Mouse (Mus musculus) layer of hippocampus, postnatal 25 days (tissue): Measurements from ENCODE around the gene Gorasp2. TPM values are rescaled to one million over a fixed set of nuclear protein-coding genes. Genes with fewer than 3 reads are reported as not detected.

ENCODE experiments used
- DNase-seq, 2 experiments: peaks; one replicate each; pipeline ENCODE4 v3.0.0; 2022; ENCODE audit warnings: mixed read lengths in 2 of 2, low spot score in 1 of 2; ENCODE audit errors: extremely low spot score in 1 of 2
- total RNA-seq, 2 experiments: library from RNA; stranded (reverse); gene quantifications; 2 replicates each; pipeline ENCODE4 v1.2.3; 2021

Gene Gorasp2
- total RNA-seq, 2 experiments from 2014 or later = 108 to 113 TPM

DNA sequence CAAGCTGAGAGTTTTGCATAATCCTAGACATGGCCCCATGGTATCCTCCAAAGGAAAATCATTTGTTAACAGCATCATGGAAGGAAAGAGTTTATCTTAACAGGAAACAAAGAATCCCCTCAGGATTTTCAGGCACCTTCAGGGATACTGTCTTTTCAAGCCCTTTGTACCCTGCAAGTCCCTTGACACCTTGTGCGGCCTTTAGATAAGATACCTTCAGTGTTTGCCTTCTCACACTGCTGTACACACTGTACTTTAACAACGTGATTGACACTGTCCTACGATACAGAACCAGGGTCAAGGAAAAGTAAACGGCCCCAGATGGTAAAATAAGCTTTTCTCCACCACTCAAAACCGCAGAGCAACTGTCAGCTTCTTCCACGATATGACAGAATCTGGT lies 9.6 kb upstream of the Gorasp2 start:
- DNase-seq = no peak

DNA sequence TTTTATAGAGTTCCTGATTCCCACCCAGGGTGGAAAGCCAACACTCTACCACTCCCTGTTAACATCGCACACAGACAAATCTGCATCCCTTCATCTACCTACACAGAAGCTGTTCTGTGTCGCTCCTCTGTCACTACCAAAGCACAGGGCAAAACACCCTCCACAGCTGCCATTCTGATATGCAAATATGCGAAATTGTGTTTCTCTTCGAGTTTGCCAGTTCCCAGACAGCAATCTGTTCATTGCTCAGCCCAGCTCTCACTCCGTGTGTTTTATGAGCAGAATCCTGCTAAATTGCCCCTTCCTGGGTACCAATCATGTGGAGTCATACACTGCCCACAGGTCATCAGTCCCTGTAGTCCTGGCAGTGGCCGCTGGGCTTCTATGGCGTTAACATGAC lies 4.3 kb upstream of the Gorasp2 start:
- DNase-seq = no peak

DNA sequence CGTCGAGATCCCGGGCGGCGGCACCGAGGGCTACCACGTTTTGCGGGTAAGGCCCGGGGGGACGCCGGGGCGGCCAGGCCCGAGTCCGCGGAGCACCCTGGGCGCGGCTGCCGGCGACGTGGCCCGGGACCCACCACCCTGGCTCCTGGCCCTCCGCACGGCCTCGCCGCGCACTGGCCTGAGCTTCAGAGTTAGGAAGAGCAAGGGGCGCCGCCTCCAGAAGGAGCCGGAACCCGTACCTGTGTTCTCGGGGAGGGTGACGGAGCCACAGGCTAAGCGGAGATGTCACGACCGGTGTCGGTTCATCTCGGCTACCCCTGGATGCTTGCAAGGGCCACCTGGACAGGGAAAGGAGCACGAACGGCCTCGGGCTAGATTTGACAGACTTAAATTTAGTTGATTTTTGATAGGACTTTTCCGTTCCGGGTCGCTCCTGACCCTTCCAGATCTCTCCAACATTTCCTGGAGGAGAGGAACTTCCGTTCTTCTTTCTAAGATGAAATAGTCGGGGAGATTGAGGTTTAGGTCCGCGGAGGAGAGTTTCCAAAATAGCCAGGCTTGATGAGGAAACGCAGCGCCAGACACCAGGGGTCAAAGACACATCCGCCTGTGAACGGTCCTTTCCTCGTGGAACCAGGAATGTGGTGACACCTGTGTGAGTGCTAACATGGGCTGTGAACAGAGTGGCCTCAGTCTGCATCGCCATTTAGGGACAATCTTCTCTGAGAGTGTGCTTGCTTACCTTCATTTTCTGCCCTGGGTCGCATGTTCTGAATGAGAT lies 529 bp downstream of the Gorasp2 start, which contains the start of gene Gm26558:
Gm26558 (minus strand) TSS at position 394 of the 781 bp plus-strand sequence.
- DNase-seq = no peak

DNA sequence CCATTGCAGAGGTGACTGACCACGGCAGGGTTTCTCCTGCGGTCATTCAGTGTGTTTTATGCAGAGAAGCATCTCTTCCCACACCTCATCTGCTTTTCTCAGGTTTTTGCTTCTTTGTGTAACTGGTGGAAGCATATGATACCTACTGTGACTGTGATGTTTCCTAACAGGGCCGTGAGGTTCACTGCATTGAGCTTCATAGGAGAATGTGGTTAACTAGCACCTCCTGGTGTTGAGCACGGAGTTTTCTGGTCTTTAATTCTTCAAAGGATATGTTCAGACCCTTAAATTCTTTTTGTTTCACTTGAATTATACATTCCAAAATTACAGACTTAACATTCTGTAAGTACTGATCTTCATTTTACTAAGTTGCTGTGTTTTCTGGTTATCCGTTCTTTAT lies 2.4 kb downstream of the Gorasp2 start:
- no peak for DNase-seq

DNA sequence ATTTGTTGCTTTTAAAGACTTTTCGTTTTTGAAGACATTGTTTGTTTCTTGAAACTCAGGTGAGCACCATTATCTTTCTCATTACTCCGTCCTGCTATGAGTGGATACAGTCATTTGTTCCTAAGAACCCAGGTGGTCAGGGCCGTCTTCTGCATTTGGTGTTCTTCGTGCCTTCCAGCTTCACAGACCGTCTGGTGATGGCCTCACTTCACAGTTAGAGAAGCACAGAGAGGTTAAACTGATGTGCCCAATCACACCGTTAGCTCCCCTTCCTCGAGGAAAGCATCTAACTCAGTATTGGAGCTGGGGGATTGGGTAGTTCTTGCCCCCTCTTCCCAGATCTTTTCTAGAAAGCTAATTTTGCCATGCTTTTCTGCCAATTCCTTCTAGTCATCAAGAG lies 5.6 kb downstream of the Gorasp2 start:
- DNase-seq = no peak

DNA sequence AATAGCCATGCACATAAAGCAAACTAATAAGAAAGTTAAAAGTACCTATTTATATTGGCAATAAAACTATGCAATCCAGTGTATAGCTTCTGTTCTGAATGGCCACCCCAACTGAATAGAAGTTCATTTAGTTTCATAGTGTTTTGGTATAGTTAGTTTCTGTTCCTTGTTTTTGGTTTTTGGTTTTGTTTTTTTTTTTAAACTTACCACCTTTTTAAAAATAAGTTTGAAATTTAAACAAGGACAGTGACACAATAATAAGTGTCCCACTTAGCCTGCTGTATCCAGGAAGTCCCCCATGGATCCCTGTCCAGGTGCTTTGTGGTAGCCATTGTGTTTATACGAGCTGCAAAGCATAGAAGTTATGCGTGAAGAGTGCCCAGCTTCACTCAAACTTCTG lies 7.9 kb downstream of the Gorasp2 start:
- DNase-seq = no peak

DNA sequence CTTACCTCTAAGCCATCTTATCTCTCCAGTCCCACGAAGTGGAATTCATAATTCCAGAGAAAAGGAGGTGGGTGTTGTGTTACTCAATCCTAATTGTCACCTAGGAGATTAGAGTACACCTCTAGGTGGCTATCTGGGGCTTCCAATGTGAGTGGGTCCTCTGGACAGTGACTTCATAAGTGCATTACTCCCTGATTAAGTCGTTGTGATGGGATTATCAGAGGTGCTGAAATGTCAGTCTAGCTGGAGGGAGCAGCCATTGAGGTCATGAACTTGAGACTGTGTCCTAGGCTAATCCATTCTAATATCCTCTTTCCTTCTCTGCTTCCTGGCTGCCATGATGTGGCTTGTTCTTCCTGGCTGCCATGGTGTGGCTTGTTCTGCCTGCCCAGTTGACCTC lies 8.5 kb downstream of the Gorasp2 start:
- DNase-seq = no peak

DNA sequence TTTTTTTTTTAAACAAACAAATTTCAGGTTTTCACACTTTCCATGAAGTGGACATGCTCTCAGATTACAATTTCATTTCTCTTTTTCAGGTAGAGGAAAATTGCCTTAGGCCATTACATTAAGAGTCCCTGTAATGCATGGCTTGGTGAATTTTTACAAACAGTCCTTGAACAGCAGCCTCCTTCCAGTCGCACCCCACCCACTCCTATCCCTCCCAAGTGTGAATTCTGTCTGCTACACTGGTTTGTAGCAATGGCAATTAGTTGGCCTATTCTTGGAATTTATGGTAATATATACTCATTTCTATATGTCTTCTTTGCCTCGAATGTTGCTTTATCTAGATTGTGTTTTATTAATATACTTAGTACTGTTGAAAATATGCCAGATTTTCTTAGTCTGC lies 11.1 kb downstream of the Gorasp2 start:
- no peak for DNase-seq

DNA sequence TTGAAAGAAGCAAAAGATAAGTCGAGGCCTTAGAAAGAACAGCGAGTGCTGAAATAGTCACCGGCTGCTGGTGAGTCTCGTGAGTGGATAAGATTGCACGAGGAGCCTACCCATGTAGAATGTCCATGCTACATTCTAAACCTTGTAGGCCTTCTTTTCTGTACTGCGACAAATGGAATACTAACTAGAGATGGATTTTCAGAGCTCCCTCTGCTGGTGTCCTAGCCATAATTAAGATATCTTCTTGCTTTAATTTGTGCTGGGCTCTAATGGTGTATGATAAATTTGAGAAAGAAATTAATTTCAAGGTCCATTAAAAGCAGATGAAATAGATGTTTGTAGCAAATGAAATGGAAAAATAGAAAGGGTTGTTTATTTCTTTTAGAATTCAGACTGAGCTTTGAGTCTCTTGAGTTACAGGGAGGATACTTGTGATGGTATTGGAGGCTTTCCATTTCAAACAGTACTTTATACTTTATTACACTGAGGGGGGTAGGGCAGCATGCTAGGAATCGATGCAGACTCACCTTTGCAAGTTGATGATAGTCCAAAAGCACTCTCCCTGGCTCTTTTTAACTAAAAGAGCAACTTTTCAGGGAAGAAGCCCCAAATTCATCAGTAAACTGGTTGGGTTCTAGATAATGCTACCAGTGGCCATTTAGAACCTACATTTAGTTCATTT lies 12.2 kb downstream of the Gorasp2 start:
- DNase-seq = no peak

DNA sequence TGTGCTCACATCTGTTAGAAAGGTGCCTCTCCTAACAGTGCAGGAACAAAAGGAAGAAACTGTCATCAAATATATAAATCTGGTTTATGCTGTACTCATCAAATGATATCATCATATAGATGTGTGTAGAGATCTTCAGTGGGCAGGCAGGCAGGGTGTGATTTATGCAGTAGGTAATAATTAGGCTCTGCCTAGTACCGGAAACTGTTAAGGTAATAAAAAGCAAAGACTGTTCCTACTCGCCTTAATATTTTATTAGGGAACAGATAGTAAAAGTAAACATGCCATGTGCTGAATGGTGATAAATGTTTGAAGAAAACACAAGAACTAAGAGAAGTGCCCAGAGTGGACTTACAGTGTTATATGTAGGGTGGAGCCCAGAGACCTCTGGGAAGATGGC lies 20.9 kb downstream of the Gorasp2 start:
- DNase-seq = no peak

DNA sequence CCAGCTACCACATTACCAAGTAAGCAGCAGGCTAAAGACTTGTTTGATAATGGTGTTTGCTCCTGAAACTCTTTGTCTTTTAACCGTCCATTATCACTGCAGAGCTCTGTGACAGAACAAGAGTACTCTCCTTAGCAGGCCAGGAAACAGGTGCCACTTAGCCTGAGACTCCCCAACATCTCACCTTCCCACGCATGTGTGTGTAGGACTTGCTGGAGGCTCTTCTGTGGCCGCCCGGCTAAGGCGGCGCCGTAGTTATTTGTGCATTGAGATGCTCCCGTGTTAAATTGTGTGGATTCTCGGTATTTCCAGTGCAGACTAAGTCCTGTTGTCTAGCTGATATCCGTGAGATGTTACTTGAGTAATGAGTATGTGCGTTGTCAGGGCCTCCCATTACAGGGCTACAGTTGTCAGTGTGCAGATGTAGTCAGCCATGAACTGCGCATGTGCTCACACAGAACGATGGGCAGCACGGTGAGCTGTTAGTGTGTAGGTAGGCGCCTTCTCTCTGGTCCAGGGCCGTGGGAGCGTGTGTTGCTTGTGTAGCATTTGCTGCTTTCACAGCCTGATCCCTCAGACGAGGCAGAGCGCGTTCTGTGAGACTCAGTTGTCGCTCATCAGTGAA lies 27.2 kb downstream of the Gorasp2 start:
- DNase-seq = no peak

DNA sequence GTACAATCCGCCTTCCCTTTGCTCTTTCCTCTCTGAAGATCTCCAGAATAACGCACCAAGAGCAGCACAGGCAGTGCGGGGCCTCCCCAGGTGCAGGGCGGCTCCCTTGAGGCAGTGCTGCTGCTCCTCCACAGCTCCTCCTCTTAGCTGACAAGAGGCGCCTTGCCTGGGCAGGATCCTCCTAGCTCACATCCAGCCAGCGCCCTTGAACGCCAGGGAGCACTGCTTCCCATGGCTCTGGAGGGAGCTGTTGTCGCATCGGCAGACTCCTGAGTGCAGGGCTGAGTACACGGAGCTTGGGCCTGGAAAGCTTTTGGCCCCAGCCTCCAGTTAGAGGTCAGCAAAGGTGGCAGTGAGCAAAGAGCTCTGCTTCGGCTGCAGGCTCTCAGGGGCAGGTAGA lies 28.8 kb downstream of the Gorasp2 start:
- no peak for DNase-seq

DNA sequence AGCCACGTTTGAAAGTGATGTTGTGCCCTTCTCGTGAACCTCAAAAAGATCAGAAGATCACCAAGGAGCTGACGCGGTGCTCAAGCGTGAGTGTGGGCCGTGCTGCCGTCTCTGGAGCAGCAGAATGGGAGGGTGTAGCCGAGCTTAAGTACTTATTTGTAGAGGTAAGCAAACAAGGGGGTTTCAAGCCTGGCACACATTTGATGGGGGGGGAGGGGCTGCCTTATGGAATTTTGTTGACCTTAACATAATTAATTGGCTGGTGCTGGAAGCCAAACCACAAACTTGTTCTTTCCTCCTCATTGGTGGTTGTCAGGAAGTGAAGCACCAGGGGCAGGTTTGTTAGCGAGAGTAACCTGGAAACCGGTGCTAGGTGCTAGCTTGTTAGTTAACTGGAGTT lies 34.3 kb downstream of the Gorasp2 start:
- no peak for DNase-seq

DNA sequence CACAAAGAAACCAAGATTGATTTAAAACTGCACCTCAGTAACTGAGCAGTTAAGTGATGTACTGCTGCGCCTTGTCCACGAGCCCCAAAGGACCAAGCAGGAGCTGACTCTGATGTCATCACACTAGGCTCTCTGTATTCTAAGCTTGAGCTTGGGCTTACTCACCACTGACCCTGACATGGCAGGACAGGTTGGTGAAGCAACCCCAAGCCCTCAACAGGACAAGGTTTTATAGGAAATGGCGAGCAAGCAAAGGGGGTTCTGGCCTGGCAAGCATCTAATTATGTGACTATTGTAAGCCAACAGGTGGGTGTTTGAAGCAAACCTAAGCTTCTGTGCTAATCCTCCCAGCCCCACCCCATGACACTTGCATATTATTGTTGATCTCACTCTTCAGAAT lies 39.5 kb downstream of the Gorasp2 start:
- DNase-seq = no peak

DNA sequence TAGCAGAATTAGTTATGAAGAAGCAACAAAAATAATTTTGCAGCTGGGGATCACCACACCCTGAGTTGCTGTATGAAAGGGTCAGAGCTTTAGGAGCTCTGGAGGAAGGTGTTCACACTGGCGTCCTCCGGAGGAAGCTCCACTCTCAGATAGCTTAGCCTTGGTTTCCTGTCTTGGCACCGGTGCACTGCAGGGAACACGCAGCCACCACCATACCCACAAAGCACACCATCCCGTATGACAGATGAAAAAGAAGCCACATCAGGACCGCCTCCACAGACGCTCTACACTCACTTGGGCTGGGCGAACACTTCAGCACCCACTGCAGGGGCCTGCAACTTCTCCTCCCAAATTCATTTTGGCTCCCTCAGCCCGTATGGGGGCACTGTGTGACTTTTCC lies 40.2 kb downstream of the Gorasp2 start:
- no peak for DNase-seq

DNA sequence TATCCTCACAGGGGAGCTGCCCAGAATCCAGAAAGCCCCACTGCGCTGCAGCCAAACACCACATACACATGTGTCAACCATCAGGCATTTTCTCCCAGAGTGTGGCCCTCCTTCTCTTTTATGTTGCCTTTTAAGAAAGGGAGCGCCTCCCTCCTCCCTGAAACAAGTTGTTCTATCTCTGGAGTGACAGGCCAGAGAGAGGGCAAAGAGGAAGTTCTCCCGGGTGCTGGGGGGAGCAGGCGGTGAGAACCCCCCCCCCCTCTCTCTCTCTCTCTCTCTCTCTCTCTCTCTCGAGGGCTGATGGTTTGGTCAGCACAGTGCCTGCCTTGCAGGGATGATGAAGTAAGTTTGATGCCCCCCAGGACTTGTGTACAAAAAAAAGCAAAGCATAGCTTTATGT lies 41.0 kb downstream of the Gorasp2 start:
- no peak for DNase-seq

DNA sequence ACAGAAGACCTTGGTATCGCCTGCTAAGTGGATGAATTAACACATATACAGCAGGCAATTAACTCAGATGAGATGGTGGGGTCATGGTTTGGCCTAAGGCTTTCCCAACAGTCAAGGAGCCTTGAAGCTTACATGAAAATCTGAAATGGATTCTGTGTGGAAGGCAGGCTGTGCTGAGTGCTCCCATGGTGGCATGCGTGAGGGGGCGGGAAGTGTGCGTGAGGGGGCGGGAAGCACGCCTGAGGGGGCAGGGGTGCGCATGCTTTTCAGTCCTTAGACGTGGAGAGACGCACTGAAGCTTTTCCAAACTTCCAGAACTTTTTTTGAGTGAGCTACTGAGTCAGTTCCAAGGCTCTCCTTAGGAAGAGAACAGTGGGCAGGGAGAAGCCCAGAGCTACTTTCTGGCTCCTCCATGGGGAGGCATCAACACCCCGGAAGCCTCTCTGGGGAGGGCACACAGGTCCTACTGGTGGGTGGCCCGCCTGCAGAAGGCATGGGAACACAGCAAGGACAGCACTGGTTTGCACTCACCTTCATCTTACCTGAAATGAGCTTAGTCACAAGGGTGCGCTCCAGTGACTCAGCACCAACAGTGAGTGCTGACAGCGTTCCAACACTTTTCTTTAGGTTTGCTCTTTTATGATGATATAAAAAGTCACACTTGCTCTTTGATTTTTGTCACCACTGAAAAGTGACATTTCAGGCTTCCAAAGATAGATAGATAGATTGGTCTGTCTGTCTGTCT lies 47.8 kb downstream of the Gorasp2 start:
- DNase-seq = no peak

DNA sequence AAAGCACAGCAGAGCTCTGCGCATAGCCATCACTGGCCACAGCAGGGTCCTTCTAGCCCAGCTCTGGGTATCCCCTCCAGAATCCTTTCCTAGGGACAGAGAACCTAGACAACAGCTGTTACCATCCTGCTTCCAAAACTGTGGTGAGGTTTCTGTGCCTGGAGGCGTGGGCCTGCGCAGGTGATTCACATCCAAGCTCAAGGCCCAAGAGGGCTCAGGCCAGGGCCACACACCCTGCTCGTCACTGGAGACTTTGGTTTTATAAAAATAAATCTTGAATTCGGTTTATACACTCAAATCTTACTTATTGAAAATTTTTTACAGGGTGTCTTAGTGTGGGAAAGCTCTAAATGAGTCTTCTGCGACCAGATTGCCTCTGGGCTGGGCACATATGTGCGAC lies 48.9 kb downstream of the Gorasp2 start:
- no peak for DNase-seq

DNA sequence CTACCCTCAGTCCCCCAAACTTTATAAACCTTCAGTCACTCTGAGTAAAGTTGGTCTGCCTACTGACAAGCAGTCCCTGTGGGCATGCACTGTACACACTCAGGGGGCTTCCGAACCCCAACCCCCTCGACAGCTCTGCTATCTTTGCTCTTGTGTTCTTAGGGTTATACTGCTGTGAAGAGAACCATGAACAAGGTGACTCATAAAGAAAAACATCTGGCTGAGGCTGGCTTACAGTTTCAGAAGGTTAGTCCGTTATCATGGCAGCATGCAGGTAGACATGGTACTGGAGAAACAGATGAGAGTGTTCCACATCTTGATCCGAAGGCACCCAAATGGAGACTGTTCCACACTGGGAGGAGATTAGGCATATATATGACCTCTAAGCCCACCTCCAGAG lies 49.5 kb downstream of the Gorasp2 start:
- DNase-seq = no peak

DNA sequence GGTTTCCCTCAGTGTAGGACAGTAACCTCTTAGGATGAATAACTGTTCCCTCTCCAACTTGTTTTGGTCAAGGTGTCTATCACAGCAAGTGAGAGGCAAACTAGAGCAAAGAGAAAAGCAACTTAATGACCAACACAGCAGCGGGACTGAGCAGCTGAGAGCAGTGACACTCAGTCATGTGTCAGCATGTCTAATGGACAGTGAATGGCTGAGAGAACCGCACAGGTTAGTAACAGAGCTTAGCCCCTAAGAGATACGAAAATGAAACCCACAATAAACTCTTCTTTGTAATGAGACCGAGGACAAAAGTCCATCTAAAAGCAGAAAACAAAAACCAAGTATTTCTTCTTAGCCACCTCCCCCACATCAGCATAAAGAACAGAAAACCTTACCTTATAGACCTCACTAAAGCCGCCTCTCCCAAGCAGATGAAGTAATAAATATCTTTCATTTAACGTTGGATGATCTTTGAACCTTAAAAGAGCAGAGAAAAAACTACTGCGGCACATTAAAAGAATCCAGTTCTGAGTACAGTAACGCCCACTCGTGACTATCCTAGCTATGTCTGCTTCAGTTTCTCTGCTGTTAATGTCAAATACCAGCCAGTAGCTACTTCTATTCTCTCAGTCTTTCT lies 62.4 kb downstream of the Gorasp2 start:
- no peak for DNase-seq

DNA sequence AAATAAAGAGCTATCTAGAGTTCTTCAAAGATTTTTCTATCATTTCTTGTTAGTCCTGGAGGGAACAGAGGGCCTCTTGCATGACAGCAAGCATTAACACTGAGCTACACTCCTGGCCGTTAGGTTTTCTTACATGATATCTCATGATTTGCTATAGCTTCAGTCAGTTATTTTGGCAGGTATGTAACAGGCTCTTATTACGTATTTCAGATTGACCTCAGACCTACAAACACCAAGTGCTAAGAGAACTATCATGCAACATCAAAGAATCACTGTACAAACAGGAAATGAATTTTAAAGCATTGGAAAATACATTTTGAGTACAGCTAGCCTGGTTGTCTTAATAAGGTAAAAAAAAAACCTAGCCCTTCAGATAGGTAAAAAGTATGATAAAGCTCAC lies 65.7 kb downstream of the Gorasp2 start:
- no peak for DNase-seq
